10 mouse cellular contexts compared by ENCODE assay signal in genomic region chr10:60347768-60348610, GRCm38 (mm10). TPM values are rescaled to one million over a fixed set of nuclear protein-coding genes. Genes with fewer than 3 reads are reported as not detected.
DNase-seq lines count a peak whose midpoint lies in the region; ATAC-seq and TF ChIP-seq lines count a peak whose summit lies in the region.
"Had no signal": no experiment of that assay in that cellular context is flagged by ENCODE, and none has a peak within 500 bp of the region (broad histone marks: within the 10 kb centered on the region; RNA-seq: fewer than 3 reads in every experiment).

No protein-coding gene starts in this region.

- no peaks in the 10 kb centered on the region for H3K36me3 ChIP-seq in lung, embryonic 16.5 days (ENCODE audit: control insufficient read depth, insufficient read depth, low read length)
- H3K36me3 ChIP-seq in heart, embryonic 15.5 days, result no peaks in the 10 kb centered on the region
- H3K36me3 ChIP-seq in neural tube, embryonic 15.5 days, result no peaks in the 10 kb centered on the region
- H3K36me3 ChIP-seq: limb, embryonic 12.5 days had no signal

- H3K27me3 ChIP-seq in lung, embryonic 16.5 days (ENCODE audit: control insufficient read depth, insufficient read depth, low read depth, low read length), result no peaks in the 10 kb centered on the region
- H3K27me3 ChIP-seq in heart, embryonic 15.5 days, result no peaks in the 10 kb centered on the region
- peaks cover 17% of the 10 kb centered on the region for H3K27me3 ChIP-seq in neural tube, embryonic 15.5 days (replicated peaks)
- H3K27me3 ChIP-seq in cerebellum, adult 2 months (ENCODE audit: control insufficient read depth, insufficient read depth, low read length), result peaks cover 2% of the 10 kb centered on the region; the same call in 1 of the 2 replicates

- 51% methylated on average over 9 of the region's 9 CpGs for WGBS in lung, embryonic 16.5 days
- WGBS in heart, embryonic 15.5 days, result 47% methylated on average over 9 of the region's 9 CpGs
- 50% methylated on average over 9 of the region's 9 CpGs for WGBS in neural tube, embryonic 15.5 days
- 76% methylated on average over 9 of the region's 9 CpGs for WGBS in cerebellum, adult 2 months

- H3K4me2 ChIP-seq in lung, embryonic 16.5 days (ENCODE audit: low read depth, low read length), result peak overlapping the region; percentile 56
- peak overlapping the region; percentile 69 for H3K4me2 ChIP-seq in heart, embryonic 15.5 days
- H3K4me2 ChIP-seq in neural tube, embryonic 15.5 days, result peak overlapping the region; percentile 46

- peak; percentile 95 for DNase-seq in heart, adult 11 months
- no peak for DNase-seq in heart, postnatal 14 days
- DNase-seq in lung, postnatal 4 days, result no peak
- DNase-seq in cerebellum, adult 2 months, result no peak
- DNase-seq in cerebellum, postnatal 10 days, result no peak
- DNase-seq: retina, postnatal 1 day had no signal

- peaks cover 46% of the 10 kb centered on the region for H3K4me1 ChIP-seq in lung, embryonic 16.5 days (replicated peaks; ENCODE audit: control insufficient read depth, insufficient read depth, low read length)
- H3K4me1 ChIP-seq in heart, embryonic 15.5 days (replicated peaks), result peaks cover 49% of the 10 kb centered on the region
- peaks cover 36% of the 10 kb centered on the region for H3K4me1 ChIP-seq in neural tube, embryonic 15.5 days
- H3K4me1 ChIP-seq in cerebellum, adult 2 months (ENCODE audit: control insufficient read depth, insufficient read depth, low read length), result no peaks in the 10 kb centered on the region

- no peak for ATAC-seq in lung, embryonic 16.5 days (ENCODE audit: low read depth)
- no peak for ATAC-seq in heart, embryonic 15.5 days (replicated peaks; ENCODE audit: insufficient number of reproducible peaks, insufficient read depth, low FRiP score, low read depth)
- no peak for ATAC-seq in neural tube, embryonic 15.5 days (ENCODE audit: low FRiP score)

- TF ChIP-seq CTCF in cerebellum, adult 2 months (IDR thresholded peaks at IDR 0.05; ENCODE audit: borderline replicate concordance, insufficient read depth, low read depth, low read length), result no peak

- H3K4me3 ChIP-seq in lung, embryonic 16.5 days (ENCODE audit: low read length), result peak overlapping the region; percentile 46
- peak overlapping the region; percentile 49 for H3K4me3 ChIP-seq in heart, embryonic 15.5 days
- no peak overlapping the region for H3K4me3 ChIP-seq in neural tube, embryonic 15.5 days (replicated peaks)
- H3K4me3 ChIP-seq in cerebellum, adult 2 months (replicated peaks; ENCODE audit: insufficient read depth, low read depth, low read length), result no peak overlapping the region

- peak overlapping the region; percentile 36 for H3K9ac ChIP-seq in lung, embryonic 16.5 days (ENCODE audit: low read length)
- H3K9ac ChIP-seq in heart, embryonic 15.5 days, result no peak overlapping the region
- H3K9ac ChIP-seq in neural tube, embryonic 15.5 days (replicated peaks), result no peak overlapping the region

- TF ChIP-seq POLR2A in cerebellum, adult 2 months (IDR thresholded peaks at IDR 0.05; ENCODE audit: borderline replicate concordance, insufficient read depth, low read length), result no peak

- peak overlapping the region; percentile 96 for H3K27ac ChIP-seq in lung, embryonic 16.5 days (ENCODE audit: low read length)
- peak overlapping the region; percentile 3; the same call in 1 of the 2 replicates for H3K27ac ChIP-seq in heart, embryonic 15.5 days
- no peak overlapping the region; the same call in 1 of the 2 replicates for H3K27ac ChIP-seq in neural tube, embryonic 15.5 days (replicated peaks)
- H3K27ac ChIP-seq in cerebellum, adult 2 months (ENCODE audit: insufficient read depth, low read length), result no peak overlapping the region
- H3K27ac ChIP-seq: limb, embryonic 12.5 days had no signal

- no peaks in the 10 kb centered on the region for H3K9me3 ChIP-seq in lung, embryonic 16.5 days (ENCODE audit: control insufficient read depth, low read length)
- H3K9me3 ChIP-seq in heart, embryonic 15.5 days (replicated peaks), result no peaks in the 10 kb centered on the region
- H3K9me3 ChIP-seq in neural tube, embryonic 15.5 days (replicated peaks), result no peaks in the 10 kb centered on the region
- H3K9me3 ChIP-seq: limb, embryonic 12.5 days had no signal

- intact Hi-C loops in heart, postnatal 14 days (cut with DNase I), result loop anchor here (2.0 to 5.0 kb wide), 3 partner anchors 39 to 59 kb away; no protein-coding TSS in a partner anchor

RNA-seq across cellular contexts. Expression of gene Vsir, which starts 1.3 kb away (rescaled TPM):
- total RNA-seq in heart, postnatal 14 days (2021), result 10 to 100 TPM; 22.6 to 24.4 TPM
- 5.8 and 8.9 TPM in 2 replicates for polyA plus RNA-seq in lung, embryonic 16.5 days (2015; fragmentation: Nextera tagmentation; extraction: Ambion mirVana)
- 3.9 and 5.5 TPM in 2 replicates for polyA plus RNA-seq in heart, embryonic 15.5 days (2015; fragmentation: Nextera tagmentation; extraction: Ambion mirVana)
- polyA plus RNA-seq in neural tube, embryonic 15.5 days (2015; fragmentation: Nextera tagmentation; extraction: Ambion mirVana), result 4.5 and 4.6 TPM in 2 replicates
- 15.8 and 17.0 TPM in 2 replicates for polyA plus RNA-seq in cerebellum, adult 2 months (2012; rRNA removed)

RNA-seq across cellular contexts. Expression of gene Gm17455, which starts 51.5 kb away (rescaled TPM):
- not detected for total RNA-seq in heart, postnatal 14 days (2021)
- 2.5 and 3.1 TPM in 2 replicates for polyA plus RNA-seq in lung, embryonic 16.5 days (2015; fragmentation: Nextera tagmentation; extraction: Ambion mirVana)
- 0.20 and 0.32 TPM in 2 replicates for polyA plus RNA-seq in heart, embryonic 15.5 days (2015; fragmentation: Nextera tagmentation; extraction: Ambion mirVana)
- polyA plus RNA-seq in neural tube, embryonic 15.5 days (2015; fragmentation: Nextera tagmentation; extraction: Ambion mirVana), result 11.3 and 12.5 TPM in 2 replicates
- polyA plus RNA-seq in cerebellum, adult 2 months (2012; rRNA removed), result 1.7 TPM in 2 replicates

Comparison
In these comparisons a context has a peak if more than half of its experiments do, and no peak if none do; other contexts are left out.
1. H3K27ac ChIP-seq: peak in lung, embryonic 16.5 days (single experiment) and heart, embryonic 15.5 days (single experiment); none in neural tube, embryonic 15.5 days (single experiment) and cerebellum, adult 2 months (single experiment).
2. H3K4me3 ChIP-seq: peak in lung, embryonic 16.5 days (single experiment) and heart, embryonic 15.5 days (single experiment); none in neural tube, embryonic 15.5 days (single experiment) and cerebellum, adult 2 months (single experiment).
3. Peak in every context shown above with its lines, with median percentiles within 50 percentile points of each other: H3K4me2 ChIP-seq.